Mouse (Mus musculus) frontal cortex, adult (tissue): ENCODE data around the gene Grm7.
A peak's percentile ranks its signal among the peaks of the same experiment; 100 is the strongest.

ENCODE experiments used
- ATAC-seq: cut with Nextera tagmentation; 2 replicates; pipeline ENCODE4 v1.9.2; 2017; ENCODE audit warnings: mild to moderate bottlenecking, moderate library complexity, mixed read lengths; ENCODE audit not compliant: low TSS enrichment

Grm7 gene

GRCm38 (mm10) chr6:111361681-111362080, 716.3 kb downstream of the Grm7 start:
- no peak for ATAC-seq

GRCm38 (mm10) chr6:111368111-111368510, 722.7 kb downstream of the Grm7 start:
- ATAC-seq, result no peak

- no peak for ATAC-seq
These were observed 723.2 kb downstream of the Grm7 start for GRCm38 (mm10) chr6:111368551-111368950.

GRCm38 (mm10) chr6:111369013-111369412, 723.6 kb downstream of the Grm7 start:
- ATAC-seq, result no peak

GRCm38 (mm10) chr6:111371581-111372349, 726.4 kb downstream of the Grm7 start:
- peak; percentile 77 for ATAC-seq

- peak; percentile 47 for ATAC-seq
These were observed 727.4 kb downstream of the Grm7 start for GRCm38 (mm10) chr6:111372626-111373380.

- no peak for ATAC-seq
These were observed 735.3 kb downstream of the Grm7 start for GRCm38 (mm10) chr6:111380710-111381109.

- peak; percentile 77 for ATAC-seq
These were observed 763.4 kb downstream of the Grm7 start for GRCm38 (mm10) chr6:111408750-111409149.

GRCm38 (mm10) chr6:111424737-111425136, 779.4 kb downstream of the Grm7 start:
- ATAC-seq, result no peak

- ATAC-seq, result no peak
These were observed 800.8 kb downstream of the Grm7 start for GRCm38 (mm10) chr6:111446228-111446627.

- no peak for ATAC-seq
These were observed 802.5 kb downstream of the Grm7 start for GRCm38 (mm10) chr6:111447851-111448250.

- peak; percentile 60 for ATAC-seq
These were observed 803.8 kb downstream of the Grm7 start for GRCm38 (mm10) chr6:111449054-111449783.

GRCm38 (mm10) chr6:111481866-111482265, 836.5 kb downstream of the Grm7 start:
- no peak for ATAC-seq

- 0 out of 2 replicates have a peak, but pooled peaks have one; percentile 34 for ATAC-seq
These were observed 840.7 kb downstream of the Grm7 start for GRCm38 (mm10) chr6:111486081-111486480.

GRCm38 (mm10) chr6:111487556-111487955, 842.2 kb downstream of the Grm7 start:
- no peak for ATAC-seq

GRCm38 (mm10) chr6:111492166-111492565, 846.8 kb downstream of the Grm7 start:
- peak; percentile 95 for ATAC-seq

GRCm38 (mm10) chr6:111499542-111499941, 854.2 kb downstream of the Grm7 start:
- peak; percentile 78 for ATAC-seq

GRCm38 (mm10) chr6:111510768-111511459, 865.5 kb downstream of the Grm7 start:
- no peak for ATAC-seq

- ATAC-seq, result peak; percentile 77
These were observed 867.0 kb downstream of the Grm7 start for GRCm38 (mm10) chr6:111512359-111512758.

- ATAC-seq, result peak; percentile 65
These were observed 875.8 kb downstream of the Grm7 start for GRCm38 (mm10) chr6:111521229-111521628.

- ATAC-seq, result no peak
These were observed 876.7 kb downstream of the Grm7 start for GRCm38 (mm10) chr6:111522122-111522521.

- ATAC-seq, result peak; percentile 69
These were observed 884.6 kb downstream of the Grm7 start for GRCm38 (mm10) chr6:111529985-111530384.
